Mouse (Mus musculus): ENCODE data around the gene Adprh. TPM values are rescaled to one million over a fixed set of nuclear protein-coding genes. Genes with fewer than 3 reads are reported as not detected.
A peak's percentile ranks its signal among the peaks of the same experiment; 100 is the strongest.

Adprh gene
- polyA plus RNA-seq, 1 experiment from 2014 or later = 90.5 TPM

DNA sequence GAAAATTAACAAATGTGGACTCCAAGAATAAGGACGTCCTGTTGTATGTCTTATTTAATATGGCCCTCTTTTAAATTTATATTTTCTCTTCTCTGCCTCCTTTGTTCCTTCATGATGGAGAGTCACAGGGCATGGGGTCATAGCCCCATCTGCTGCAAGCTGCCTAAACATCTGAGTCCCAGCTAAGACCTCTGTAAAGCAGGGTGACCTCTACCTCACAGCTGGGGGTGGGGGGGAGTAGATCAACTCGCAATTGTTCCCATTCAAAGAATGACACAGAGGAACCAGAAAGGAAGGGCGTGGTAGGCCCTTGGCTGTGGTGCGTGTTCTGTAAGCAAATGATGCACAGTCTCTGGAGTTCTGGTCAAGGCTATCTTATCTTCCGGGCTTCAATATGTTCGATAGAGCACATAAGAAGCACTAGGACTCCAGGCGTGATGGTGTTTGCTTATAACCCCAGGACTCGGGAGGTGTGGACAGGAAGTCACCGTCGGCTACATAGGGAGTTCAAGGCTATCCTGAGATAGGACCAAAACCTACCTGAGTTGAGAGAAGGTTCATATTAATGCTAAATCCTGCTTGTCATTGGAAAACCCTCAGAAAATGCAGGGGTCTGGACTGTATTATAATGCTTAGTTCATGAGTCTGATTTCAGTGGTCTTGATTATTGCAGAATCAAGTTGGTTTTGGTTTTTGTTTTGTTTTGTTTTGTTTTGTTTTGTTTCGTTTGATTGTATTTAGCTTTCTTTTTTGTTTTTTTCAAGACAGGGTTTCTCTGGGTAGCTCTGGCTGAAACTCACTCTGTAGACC, 19.4 kb upstream of the Adprh start:
- H3K4me1 ChIP-seq (ENCODE audit: control insufficient read depth in 2 of 2, insufficient read depth in 2 of 2, low read length in 2 of 2) = peaks cover 8 to 11% of the 10 kb centered on the region in 2 experiments; a peak in 3 of 4 replicates
- no peak for ATAC-seq (ENCODE audit: insufficient number of reproducible peaks, insufficient read depth, low FRiP score, low read depth)
- no peaks in the 10 kb centered on the region for H3K36me3 ChIP-seq (ENCODE audit: control insufficient read depth, insufficient read depth, low read length)
- no peak overlapping the region for H3K9ac ChIP-seq (ENCODE audit: low read length)
- WGBS = 61% methylated on average over 11 of the region's 11 CpGs
- H3K9me3 ChIP-seq (ENCODE audit: control insufficient read depth, low read length) = no peaks in the 10 kb centered on the region
- no peaks in the 10 kb centered on the region for H3K27me3 ChIP-seq (ENCODE audit: control insufficient read depth, insufficient read depth, low read length)
- H3K4me3 ChIP-seq (ENCODE audit: control insufficient read depth in 1 of 2, insufficient read depth in 1 of 2, low read depth in 1 of 2, low read length in 2 of 2) = no peak overlapping the region
- no peak overlapping the region for H3K27ac ChIP-seq (replicated peaks in 1 of 2; ENCODE audit: control insufficient read depth in 1 of 2, insufficient read depth in 1 of 2, low read depth in 2 of 2, low read length in 2 of 2)
- H3K4me2 ChIP-seq (ENCODE audit: low read length) = no peak overlapping the region

DNA sequence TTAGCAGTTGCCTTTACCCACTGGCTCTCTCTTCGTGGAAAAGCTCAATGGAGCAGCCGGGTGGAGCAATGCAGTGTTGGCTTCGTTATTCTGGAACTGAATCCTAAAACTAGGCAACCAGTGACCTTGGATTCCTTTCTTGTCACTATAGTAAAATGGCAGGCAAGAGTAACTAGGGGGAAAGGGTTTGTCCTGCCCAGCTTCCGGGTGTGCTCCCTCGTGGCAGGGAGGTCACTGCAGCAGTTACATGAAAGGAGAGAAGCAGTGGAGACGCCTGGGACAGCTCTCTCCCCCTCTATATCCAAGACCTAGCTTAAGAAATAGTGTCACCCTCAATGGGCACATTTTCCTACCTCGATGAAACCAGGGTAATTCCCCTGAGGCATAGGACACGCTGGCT, 16.9 kb upstream of the Adprh start:
- Histone ChIP-seq H3K36me3 (ENCODE audit: control insufficient read depth, insufficient read depth, low read length) (no peaks in the 10 kb centered on the region), H3K4me3 (ENCODE audit: control insufficient read depth in 1 of 2, insufficient read depth in 1 of 2, low read depth in 1 of 2, low read length in 2 of 2) (no peak overlapping the region), H3K4me2 (ENCODE audit: low read length) (no peak overlapping the region), H3K27me3 (ENCODE audit: control insufficient read depth, insufficient read depth, low read length) (no peaks in the 10 kb centered on the region), H3K4me1 (ENCODE audit: control insufficient read depth in 2 of 2, insufficient read depth in 2 of 2, low read length in 2 of 2) (peaks cover 3 to 8% of the 10 kb centered on the region in 2 experiments; a peak in 2 of 4 replicates), H3K9ac (ENCODE audit: low read length) (no peak overlapping the region), H3K9me3 (ENCODE audit: control insufficient read depth, low read length) (no peaks in the 10 kb centered on the region), H3K27ac (replicated peaks in 1 of 2; ENCODE audit: control insufficient read depth in 1 of 2, insufficient read depth in 1 of 2, low read depth in 2 of 2, low read length in 2 of 2) (no peak overlapping the region)
- 75% methylated on average over 8 of the region's 8 CpGs for WGBS
- no peak for ATAC-seq (ENCODE audit: insufficient number of reproducible peaks, insufficient read depth, low FRiP score, low read depth)

DNA sequence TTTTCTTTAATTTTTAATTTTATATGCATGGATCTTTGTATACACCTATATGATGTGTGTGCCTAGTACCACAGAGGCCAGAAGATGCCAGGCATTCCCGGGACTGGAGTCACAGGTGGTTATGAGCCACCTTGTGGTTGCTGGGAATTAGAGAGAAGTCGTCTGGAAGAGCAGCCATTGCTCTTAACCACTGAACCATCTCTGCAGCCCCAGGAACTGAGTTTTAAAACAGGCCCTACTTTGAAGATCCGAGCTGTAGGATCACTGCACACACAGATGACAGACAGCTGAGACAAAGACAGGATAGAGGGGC, 16.2 kb upstream of the Adprh start:
- Histone ChIP-seq H3K27ac (replicated peaks in 1 of 2; ENCODE audit: control insufficient read depth in 1 of 2, insufficient read depth in 1 of 2, low read depth in 2 of 2, low read length in 2 of 2) (no peak overlapping the region), H3K4me2 (ENCODE audit: low read length) (no peak overlapping the region), H3K36me3 (ENCODE audit: control insufficient read depth, insufficient read depth, low read length) (no peaks in the 10 kb centered on the region), H3K4me1 (ENCODE audit: control insufficient read depth in 2 of 2, insufficient read depth in 2 of 2, low read length in 2 of 2) (peaks cover 3 to 8% of the 10 kb centered on the region in 2 experiments; a peak in 2 of 4 replicates), H3K27me3 (ENCODE audit: control insufficient read depth, insufficient read depth, low read length) (no peaks in the 10 kb centered on the region), H3K9me3 (ENCODE audit: control insufficient read depth, low read length) (no peaks in the 10 kb centered on the region), H3K9ac (ENCODE audit: low read length) (no peak overlapping the region), H3K4me3 (ENCODE audit: control insufficient read depth in 1 of 2, insufficient read depth in 1 of 2, low read depth in 1 of 2, low read length in 2 of 2) (no peak overlapping the region)
- 37% methylated on average over 3 of the region's 3 CpGs for WGBS
- no peak for ATAC-seq (ENCODE audit: insufficient number of reproducible peaks, insufficient read depth, low FRiP score, low read depth)

DNA sequence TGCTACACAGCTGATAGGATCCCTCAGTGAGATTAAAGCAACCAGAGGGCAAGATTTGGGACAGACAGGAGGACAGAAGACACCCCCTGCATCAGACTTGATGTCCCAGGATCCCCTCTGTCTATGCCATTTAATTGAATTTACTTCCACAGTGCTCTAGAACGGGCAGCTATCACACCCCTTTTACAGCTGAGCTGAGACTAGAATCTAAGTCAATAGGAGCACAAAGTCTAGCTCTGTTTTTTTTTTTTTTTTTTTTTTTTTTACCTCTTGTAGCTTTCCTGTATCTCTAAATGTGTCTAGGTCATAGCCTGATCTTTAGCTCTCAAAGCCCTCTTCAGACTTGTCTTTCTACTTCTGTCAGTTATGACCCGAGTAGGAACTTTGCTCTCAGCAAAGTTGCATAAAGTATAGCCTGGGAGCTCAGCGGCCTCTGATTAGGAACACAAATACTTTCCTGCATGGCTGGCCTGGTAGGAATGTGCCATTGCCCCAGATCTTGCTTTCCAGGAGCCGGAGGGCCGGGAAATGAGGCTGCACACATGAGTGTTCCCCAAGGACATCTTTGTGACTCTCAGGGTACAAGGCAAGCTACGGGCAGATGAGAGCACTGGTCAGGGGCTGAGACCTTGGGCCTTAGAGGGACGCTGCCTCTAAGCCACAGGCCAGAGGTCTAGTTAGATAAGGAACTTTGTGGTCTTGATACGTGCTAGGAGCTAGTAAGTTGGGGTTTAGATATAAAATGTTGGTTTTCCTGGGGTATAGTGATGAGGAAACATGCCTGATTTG, 15.6 kb upstream of the Adprh start:
- 45% methylated on average over 8 of the region's 8 CpGs for WGBS
- 0 out of 4 replicates have a peak overlapping the region, but pooled peaks of 1 of the 2 experiments have one; percentile 2 for H3K27ac ChIP-seq (replicated peaks in 1 of 2; ENCODE audit: control insufficient read depth in 1 of 2, insufficient read depth in 1 of 2, low read depth in 2 of 2, low read length in 2 of 2)
- no peak overlapping the region for H3K4me3 ChIP-seq (ENCODE audit: control insufficient read depth in 1 of 2, insufficient read depth in 1 of 2, low read depth in 1 of 2, low read length in 2 of 2)
- H3K27me3 ChIP-seq (ENCODE audit: control insufficient read depth, insufficient read depth, low read length) = no peaks in the 10 kb centered on the region
- H3K36me3 ChIP-seq (ENCODE audit: control insufficient read depth, insufficient read depth, low read length) = no peaks in the 10 kb centered on the region
- peaks cover 3 to 8% of the 10 kb centered on the region in 2 experiments; a peak in 2 of 4 replicates for H3K4me1 ChIP-seq (ENCODE audit: control insufficient read depth in 2 of 2, insufficient read depth in 2 of 2, low read length in 2 of 2)
- no peaks in the 10 kb centered on the region for H3K9me3 ChIP-seq (ENCODE audit: control insufficient read depth, low read length)
- H3K9ac ChIP-seq (ENCODE audit: low read length) = no peak overlapping the region
- no peak overlapping the region for H3K4me2 ChIP-seq (ENCODE audit: low read length)
- no peak for ATAC-seq (ENCODE audit: insufficient number of reproducible peaks, insufficient read depth, low FRiP score, low read depth)

DNA sequence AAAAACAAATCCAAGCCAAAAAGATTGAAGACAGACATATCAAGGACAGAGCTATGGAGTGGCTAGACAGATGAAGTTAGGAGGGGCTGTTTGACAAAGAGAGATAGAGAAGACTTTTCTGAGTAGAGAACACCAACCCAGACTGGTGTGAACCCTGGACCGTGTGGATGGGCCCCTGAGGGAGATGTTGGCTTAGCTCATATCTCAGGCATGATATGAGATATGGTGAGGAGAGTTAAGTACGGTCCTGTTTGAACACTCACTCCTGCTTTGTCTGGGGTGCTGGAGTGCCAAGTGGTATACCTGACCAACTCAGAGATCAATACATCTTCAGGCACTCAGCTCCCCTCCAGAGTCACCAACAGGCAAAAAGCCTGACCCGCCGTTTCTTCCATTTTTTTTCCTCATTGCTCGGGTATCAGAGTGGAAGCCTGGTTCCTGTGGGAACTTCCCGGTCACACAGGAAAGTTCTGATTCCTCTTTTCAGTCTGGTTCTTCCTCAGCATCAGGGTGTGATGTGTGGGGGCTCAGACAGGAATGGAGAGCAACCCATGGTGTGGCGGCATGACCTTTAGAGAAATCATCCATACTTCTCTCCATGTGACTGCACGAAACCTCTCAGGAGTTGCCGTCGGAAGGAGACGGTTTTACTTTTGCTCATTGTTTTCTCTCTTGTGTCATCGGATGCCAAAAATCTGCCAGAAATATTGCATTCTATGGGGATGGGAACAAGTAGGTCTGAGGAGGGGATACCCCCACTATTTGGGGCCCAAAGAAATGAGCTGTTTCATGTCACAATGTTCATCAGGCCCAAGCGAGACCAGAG, 14.8 kb upstream of the Adprh start:
- Histone ChIP-seq H3K27me3 (ENCODE audit: control insufficient read depth, insufficient read depth, low read length) (no peaks in the 10 kb centered on the region), H3K4me2 (ENCODE audit: low read length) (no peak overlapping the region), H3K9me3 (ENCODE audit: control insufficient read depth, low read length) (no peaks in the 10 kb centered on the region), H3K9ac (ENCODE audit: low read length) (no peak overlapping the region), H3K27ac (replicated peaks in 1 of 2; ENCODE audit: control insufficient read depth in 1 of 2, insufficient read depth in 1 of 2, low read depth in 2 of 2, low read length in 2 of 2) (no peak overlapping the region), H3K36me3 (ENCODE audit: control insufficient read depth, insufficient read depth, low read length) (no peaks in the 10 kb centered on the region), H3K4me3 (ENCODE audit: control insufficient read depth in 1 of 2, insufficient read depth in 1 of 2, low read depth in 1 of 2, low read length in 2 of 2) (no peak overlapping the region), H3K4me1 (ENCODE audit: control insufficient read depth in 2 of 2, insufficient read depth in 2 of 2, low read length in 2 of 2) (peaks cover 3 to 8% of the 10 kb centered on the region in 2 experiments; a peak in 2 of 4 replicates)
- no peak for ATAC-seq (ENCODE audit: insufficient number of reproducible peaks, insufficient read depth, low FRiP score, low read depth)
- 70% methylated on average over 13 of the region's 13 CpGs for WGBS

DNA sequence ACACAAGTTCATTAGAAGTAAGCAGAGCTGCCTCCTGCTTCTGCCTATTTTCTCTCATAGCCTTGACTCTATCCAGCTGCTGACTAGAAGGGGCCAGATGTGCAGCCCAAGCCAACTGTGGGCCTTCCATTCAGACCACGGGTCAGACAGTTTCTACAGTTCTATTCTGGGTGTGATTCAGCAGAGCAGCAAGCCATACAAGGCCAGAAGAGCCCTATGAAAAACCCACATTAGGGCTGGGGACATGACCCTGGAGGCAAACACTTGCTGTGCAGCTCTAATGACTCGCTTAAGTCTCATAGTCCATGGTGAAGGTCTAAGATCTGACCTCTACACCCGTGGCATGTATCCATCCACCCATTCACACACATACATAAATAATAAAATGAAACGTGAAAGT, 13.6 kb upstream of the Adprh start:
- H3K9ac ChIP-seq (ENCODE audit: low read length) = no peak overlapping the region
- H3K27me3 ChIP-seq (ENCODE audit: control insufficient read depth, insufficient read depth, low read length) = no peaks in the 10 kb centered on the region
- ATAC-seq (ENCODE audit: insufficient number of reproducible peaks, insufficient read depth, low FRiP score, low read depth) = no peak
- H3K4me2 ChIP-seq (ENCODE audit: low read length) = no peak overlapping the region
- H3K4me3 ChIP-seq (ENCODE audit: control insufficient read depth in 1 of 2, insufficient read depth in 1 of 2, low read depth in 1 of 2, low read length in 2 of 2) = no peak overlapping the region
- H3K4me1 ChIP-seq (ENCODE audit: control insufficient read depth in 2 of 2, insufficient read depth in 2 of 2, low read length in 2 of 2) = peaks cover 3 to 8% of the 10 kb centered on the region in 2 experiments; a peak in 2 of 4 replicates
- H3K27ac ChIP-seq (replicated peaks in 1 of 2; ENCODE audit: control insufficient read depth in 1 of 2, insufficient read depth in 1 of 2, low read depth in 2 of 2, low read length in 2 of 2) = no peak overlapping the region
- H3K36me3 ChIP-seq (ENCODE audit: control insufficient read depth, insufficient read depth, low read length) = no peaks in the 10 kb centered on the region
- 69% methylated on average over 4 of the region's 4 CpGs for WGBS
- H3K9me3 ChIP-seq (ENCODE audit: control insufficient read depth, low read length) = no peaks in the 10 kb centered on the region

DNA sequence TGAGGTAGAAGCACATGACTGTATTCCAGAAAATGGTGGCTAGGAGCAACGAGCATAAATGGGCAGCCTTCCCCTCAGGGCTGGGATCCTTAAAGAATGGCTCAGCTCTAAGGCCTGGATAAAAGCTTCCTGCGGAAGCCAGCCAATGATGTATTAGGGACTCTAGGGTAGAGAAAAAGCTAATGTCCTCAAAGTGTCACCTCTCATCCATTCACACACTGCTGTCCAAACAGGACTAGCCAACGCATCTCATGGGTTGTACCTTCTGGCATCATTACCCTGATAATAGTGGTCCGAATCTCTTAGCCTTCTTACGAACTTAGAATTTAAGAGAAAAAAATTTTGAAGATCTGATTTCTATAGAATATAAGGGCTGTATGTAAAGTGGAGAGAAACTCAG, 10.8 kb upstream of the Adprh start:
- Histone ChIP-seq H3K27ac (replicated peaks in 1 of 2; ENCODE audit: control insufficient read depth in 1 of 2, insufficient read depth in 1 of 2, low read depth in 2 of 2, low read length in 2 of 2) (no peak overlapping the region), H3K9me3 (ENCODE audit: control insufficient read depth, low read length) (no peaks in the 10 kb centered on the region), H3K4me2 (ENCODE audit: low read length) (no peak overlapping the region), H3K9ac (ENCODE audit: low read length) (no peak overlapping the region), H3K4me3 (ENCODE audit: control insufficient read depth in 1 of 2, insufficient read depth in 1 of 2, low read depth in 1 of 2, low read length in 2 of 2) (no peak overlapping the region), H3K36me3 (ENCODE audit: control insufficient read depth, insufficient read depth, low read length) (no peaks in the 10 kb centered on the region), H3K4me1 (ENCODE audit: control insufficient read depth in 2 of 2, insufficient read depth in 2 of 2, low read length in 2 of 2) (peaks cover 3 to 6% of the 10 kb centered on the region in 2 experiments; a peak in 2 of 4 replicates), H3K27me3 (ENCODE audit: control insufficient read depth, insufficient read depth, low read length) (no peaks in the 10 kb centered on the region)
- ATAC-seq (ENCODE audit: insufficient number of reproducible peaks, insufficient read depth, low FRiP score, low read depth) = no peak
- WGBS = 84% methylated on average over 5 of the region's 5 CpGs

Measured in heart, embryonic 14.5 days (tissue).